Mouse (Mus musculus) forebrain, embryonic 13.5 days (tissue): ENCODE data around the gene a. TPM values are rescaled to one million over a fixed set of nuclear protein-coding genes. Genes with fewer than 3 reads are reported as not detected.
"Not testable (repeated sequence)": the region's sequence is repeated elsewhere in the genome, so short reads cannot be mapped to it uniquely, and the experiment has no call there.

ENCODE experiments used
- ATAC-seq: fragments of 200-750 bp; cut with Nextera tagmentation; 2 replicates; pipeline ENCODE4 v1.8.0; 2017
- H3K27ac ChIP-seq: fragments of 300-500 bp; sonication (generic); 2 replicates; pipeline ENCODE4 v1.5.1; 2015; ENCODE audit warnings: inconsistent platforms, mild to moderate bottlenecking, moderate library complexity
- H3K27me3 ChIP-seq: fragments of 300-500 bp; sonication (generic); 2 replicates; pipeline ENCODE4 v1.6.1; 2015; ENCODE audit warnings: mild to moderate bottlenecking, inconsistent platforms
- H3K36me3 ChIP-seq: fragments of 300-500 bp; sonication (generic); 2 replicates; pipeline ENCODE4 v1.6.1; 2015; ENCODE audit warnings: mild to moderate bottlenecking, inconsistent platforms; ENCODE audit not compliant: poor library complexity, severe bottlenecking
- H3K4me1 ChIP-seq: fragments of 300-500 bp; sonication (generic); 2 replicates; pipeline ENCODE4 v1.6.1; 2015; ENCODE audit warnings: inconsistent platforms
- H3K4me2 ChIP-seq: fragments of 300-500 bp; sonication (generic); 2 replicates; pipeline ENCODE4 v1.6.1; 2015; ENCODE audit warnings: inconsistent platforms, mild to moderate bottlenecking, moderate library complexity
- H3K4me3 ChIP-seq: fragments of 300-500 bp; sonication (generic); 2 replicates; pipeline ENCODE4 v1.5.1; 2015; ENCODE audit warnings: mild to moderate bottlenecking, inconsistent platforms
- H3K9ac ChIP-seq: fragments of 300-500 bp; sonication (generic); 2 replicates; pipeline ENCODE4 v1.6.1; 2015; ENCODE audit warnings: mild to moderate bottlenecking, inconsistent platforms
- H3K9me3 ChIP-seq: fragments of 300-500 bp; sonication (generic); replicated peaks from 2 replicates; pipeline ENCODE4 v1.6.1; 2016; ENCODE audit warnings: inconsistent platforms
- WGBS: fragments of 180-500 bp; shearing (Covaris S2); methylation state at CpG from one replicate; pipeline ENCODE4 v1.1.7; 2015; 5-methylcytosine and 5-hydroxymethylcytosine counted together
- polyA plus RNA-seq: library from polyadenylated mRNA; unstranded; fragments of >200 nt; fragmentation: Nextera tagmentation; extraction: Ambion mirVana; gene quantifications from 2 replicates; pipeline ENCODE4 v1.2.1, GENCODE M21; 2015

The a gene
- polyA plus RNA-seq, 1 experiment from 2014 or later: 0.49 TPM

GRCm38 (mm10) chr2:155020247-155020826 lies 229.1 kb downstream of the a start:
- H3K27me3 ChIP-seq, H3K9me3 ChIP-seq, H3K4me3 ChIP-seq, H3K4me1 ChIP-seq, H3K9ac ChIP-seq, H3K36me3 ChIP-seq: not testable (repeated sequence)
- Histone ChIP-seq H3K4me2 (peak overlapping the region; percentile 73), H3K27ac (peak overlapping the region; percentile 93; the same call in 1 of the 2 replicates)
- 17% methylated on average over 20 of the region's 20 CpGs for WGBS
- 0 out of 2 replicates have a peak, but pooled peaks have one; percentile 3 for ATAC-seq

- Histone ChIP-seq H3K4me2 (no peak overlapping the region), H3K36me3 (no peaks in the 10 kb centered on the region), H3K4me3 (no peak overlapping the region), H3K27me3 (no peaks in the 10 kb centered on the region), H3K9ac (no peak overlapping the region), H3K9me3 (no peaks in the 10 kb centered on the region), H3K4me1 (no peaks in the 10 kb centered on the region), H3K27ac (no peak overlapping the region)
- ATAC-seq: no peak
- WGBS: 81% methylated on average over 7 of the region's 7 CpGs
Observed at GRCm38 (mm10) chr2:155030831-155031230, 239.6 kb downstream of the a start.

DNA sequence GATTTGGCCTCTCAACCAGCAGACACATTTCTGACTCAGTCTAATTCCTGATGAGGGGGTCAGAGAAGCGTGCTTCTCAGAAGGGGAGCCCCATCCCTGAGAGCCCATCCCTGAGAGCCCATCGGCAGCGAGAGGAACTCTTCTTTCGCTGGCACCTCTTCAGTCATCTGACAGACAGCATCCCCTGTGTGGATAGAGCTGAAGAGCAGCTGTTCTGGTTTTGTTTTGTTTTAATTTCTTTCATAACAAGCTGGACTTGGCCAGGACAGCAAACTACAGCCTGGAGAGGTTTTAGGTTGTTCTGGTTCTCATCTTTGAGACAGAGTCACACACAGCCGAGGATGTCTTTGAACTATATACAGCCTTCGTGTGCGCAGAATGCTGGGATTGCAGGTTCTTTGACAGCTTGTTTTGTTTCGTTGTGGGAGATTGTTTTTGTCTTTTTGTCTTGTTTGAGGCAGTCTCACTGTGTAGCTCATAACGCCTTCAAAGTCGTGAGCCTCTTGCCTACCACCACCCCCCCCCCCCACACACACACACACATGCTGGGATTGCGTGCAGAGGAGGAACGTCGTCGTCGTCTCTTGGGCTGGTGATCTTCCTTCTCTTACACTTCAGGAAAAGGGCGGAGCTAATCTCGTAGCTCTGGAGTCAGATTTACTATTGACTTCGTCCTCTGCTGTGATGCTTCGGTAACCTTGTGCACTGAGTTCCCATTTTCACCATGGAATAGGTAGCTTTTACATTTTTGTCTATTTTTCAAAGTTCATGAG lies 241.9 kb downstream of the a start:
- 51% methylated on average over 19 of the region's 19 CpGs for WGBS
- no peak overlapping the region for H3K4me3 ChIP-seq
- H3K36me3 ChIP-seq: no peaks in the 10 kb centered on the region
- no peak overlapping the region for H3K27ac ChIP-seq
- no peak overlapping the region for H3K9ac ChIP-seq
- ATAC-seq: no peak
- no peaks in the 10 kb centered on the region for H3K27me3 ChIP-seq
- H3K4me2 ChIP-seq: no peak overlapping the region
- H3K4me1 ChIP-seq: no peaks in the 10 kb centered on the region
- H3K9me3 ChIP-seq: no peaks in the 10 kb centered on the region

- no peaks in the 10 kb centered on the region for H3K27me3 ChIP-seq
- ATAC-seq: no peak
- 78% methylated on average over 4 of the region's 4 CpGs for WGBS
- H3K9me3 ChIP-seq: no peaks in the 10 kb centered on the region
- H3K9ac ChIP-seq: no peak overlapping the region
- no peak overlapping the region for H3K4me3 ChIP-seq
- H3K27ac ChIP-seq: no peak overlapping the region
- H3K36me3 ChIP-seq: no peaks in the 10 kb centered on the region
- H3K4me2 ChIP-seq: no peak overlapping the region
- no peaks in the 10 kb centered on the region for H3K4me1 ChIP-seq
Observed at GRCm38 (mm10) chr2:155039956-155040355, 248.8 kb downstream of the a start.

- WGBS: 81% methylated on average over 3 of the region's 3 CpGs
- H3K27me3 ChIP-seq: no peaks in the 10 kb centered on the region
- H3K9me3 ChIP-seq: no peaks in the 10 kb centered on the region
Observed at GRCm38 (mm10) chr2:155044542-155044941, 253.3 kb downstream of the a start.

DNA sequence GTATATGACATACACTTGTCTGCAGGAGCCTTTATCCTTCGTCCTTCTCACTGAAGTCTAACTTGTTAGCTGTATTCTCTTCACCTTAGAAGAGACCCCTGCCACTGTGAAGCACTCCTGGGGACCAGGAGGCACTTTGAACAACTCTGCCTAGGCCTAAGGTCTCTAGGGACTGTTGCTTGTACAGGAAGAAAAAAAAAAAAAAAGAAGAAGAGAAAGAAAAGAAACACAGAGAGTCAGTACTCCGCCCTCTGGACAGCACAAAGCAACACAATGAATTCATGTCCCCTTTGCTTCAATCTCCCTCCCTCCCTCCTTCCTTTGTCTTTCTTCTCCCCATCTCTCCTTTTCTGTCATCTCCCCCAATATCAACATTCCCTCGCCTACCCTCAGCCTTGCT lies 253.9 kb downstream of the a start:
- H3K9ac ChIP-seq: no peak overlapping the region
- H3K4me2 ChIP-seq: no peak overlapping the region
- H3K27me3 ChIP-seq: no peaks in the 10 kb centered on the region
- 58% methylated on average over 3 of the region's 3 CpGs for WGBS
- peaks cover 2% of the 10 kb centered on the region for H3K4me1 ChIP-seq
- H3K36me3 ChIP-seq: no peaks in the 10 kb centered on the region
- no peak overlapping the region for H3K4me3 ChIP-seq
- no peak overlapping the region for H3K27ac ChIP-seq
- no peaks in the 10 kb centered on the region for H3K9me3 ChIP-seq
- no peak for ATAC-seq

More at GRCm38 (mm10) chr2:155044542-155044941, 253.3 kb downstream of the a start:
- H3K36me3 ChIP-seq: no peaks in the 10 kb centered on the region
- H3K27ac ChIP-seq: no peak overlapping the region
- no peak overlapping the region for H3K4me2 ChIP-seq
- no peak for ATAC-seq
- no peak overlapping the region for H3K4me3 ChIP-seq
- no peaks in the 10 kb centered on the region for H3K4me1 ChIP-seq
- no peak overlapping the region for H3K9ac ChIP-seq

GRCm38 (mm10) chr2:155046803-155047202 lies 255.6 kb downstream of the a start:
- H3K27ac ChIP-seq: no peak overlapping the region
- 82% methylated on average over 2 of the region's 2 CpGs for WGBS
- no peak overlapping the region for H3K9ac ChIP-seq
- no peak overlapping the region for H3K4me2 ChIP-seq
- H3K4me1 ChIP-seq: peaks cover 12% of the 10 kb centered on the region
- no peak overlapping the region for H3K4me3 ChIP-seq
- no peak for ATAC-seq
- no peaks in the 10 kb centered on the region for H3K27me3 ChIP-seq
- H3K9me3 ChIP-seq: no peaks in the 10 kb centered on the region
- no peaks in the 10 kb centered on the region for H3K36me3 ChIP-seq

GRCm38 (mm10) chr2:155047452-155048178 lies 256.4 kb downstream of the a start:
- H3K9ac ChIP-seq: no peak overlapping the region
- no peaks in the 10 kb centered on the region for H3K9me3 ChIP-seq
- H3K4me1 ChIP-seq: peaks cover 13% of the 10 kb centered on the region

GRCm38 (mm10) chr2:155050108-155050503 lies 258.9 kb downstream of the a start:
- no peak; the same call in 1 of the 2 replicates for ATAC-seq
- WGBS: 23% methylated on average over 5 of the region's 5 CpGs
- Histone ChIP-seq H3K27me3 (no peaks in the 10 kb centered on the region), H3K4me2 (peak overlapping the region; percentile 68), H3K9ac (peak overlapping the region; percentile 76), H3K4me1 (peaks cover 13% of the 10 kb centered on the region), H3K9me3 (no peaks in the 10 kb centered on the region), H3K27ac (peak overlapping the region; percentile 84), H3K4me3 (peak overlapping the region; percentile 50), H3K36me3 (no peaks in the 10 kb centered on the region)

More at GRCm38 (mm10) chr2:155047452-155048178, 256.4 kb downstream of the a start:
- Histone ChIP-seq H3K4me2 (no peak overlapping the region), H3K36me3 (no peaks in the 10 kb centered on the region), H3K4me3 (no peak overlapping the region), H3K27me3 (no peaks in the 10 kb centered on the region), H3K27ac (no peak overlapping the region)
- 66% methylated on average over 7 of the region's 7 CpGs for WGBS
- no peak for ATAC-seq

- Histone ChIP-seq H3K4me2 (peak overlapping the region; percentile 68), H3K4me1 (peaks cover 13% of the 10 kb centered on the region), H3K4me3 (peak overlapping the region; percentile 50), H3K9me3 (no peaks in the 10 kb centered on the region), H3K27ac (peak overlapping the region; percentile 84), H3K9ac (peak overlapping the region; percentile 76), H3K36me3 (no peaks in the 10 kb centered on the region), H3K27me3 (no peaks in the 10 kb centered on the region)
- WGBS: under 1% methylated on average over 45 of the region's 45 CpGs
- peak; percentile 97 for ATAC-seq
Observed at GRCm38 (mm10) chr2:155050504-155051236, 259.5 kb downstream of the a start.

DNA sequence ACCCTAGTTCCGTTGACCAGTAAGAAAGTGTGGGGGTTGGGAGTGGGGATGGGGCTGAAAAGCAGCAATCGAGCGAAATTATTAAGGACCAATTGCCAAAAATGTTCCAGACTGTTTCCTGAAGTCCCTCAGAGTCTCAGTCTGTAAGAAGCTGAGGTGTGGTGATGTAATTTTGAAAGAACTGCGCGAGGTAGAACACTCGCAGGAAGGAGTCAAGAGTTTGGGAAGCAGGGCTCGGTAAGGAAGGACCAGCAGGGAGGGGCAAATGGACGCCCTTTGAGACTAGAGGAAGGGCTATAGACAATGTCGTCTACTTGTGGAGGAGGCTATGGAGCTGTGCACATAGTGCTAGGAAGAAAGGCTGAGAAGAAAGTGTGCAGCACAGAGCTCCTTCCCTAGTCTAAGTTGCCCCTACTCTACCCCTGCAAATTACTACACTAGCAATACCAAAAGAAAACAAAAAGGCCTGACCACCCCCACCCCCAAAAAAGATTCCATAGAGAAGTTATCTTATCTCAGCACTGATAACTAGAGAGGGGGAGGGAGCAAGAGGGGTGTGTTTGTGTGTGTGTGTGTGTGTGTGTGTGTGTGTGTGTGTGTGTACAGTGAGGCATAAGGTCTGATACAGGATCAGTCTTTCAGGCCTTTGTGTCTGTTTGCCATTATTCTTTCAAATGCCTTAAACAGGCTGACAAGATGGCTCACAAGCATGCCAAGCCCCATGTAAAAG lies 260.6 kb downstream of the a start:
- Histone ChIP-seq H3K27ac (no peak overlapping the region; the same call in 1 of the 2 replicates), H3K4me1 (peaks cover 13% of the 10 kb centered on the region), H3K9ac (peak overlapping the region; percentile 61), H3K4me2 (peak overlapping the region; percentile 68), H3K4me3 (peak overlapping the region; percentile 50; the same call in 1 of the 2 replicates), H3K36me3 (no peaks in the 10 kb centered on the region), H3K27me3 (no peaks in the 10 kb centered on the region), H3K9me3 (no peaks in the 10 kb centered on the region)
- 26% methylated on average over 9 of the region's 9 CpGs for WGBS
- no peak for ATAC-seq
